Mouse (Mus musculus): ENCODE measurements around the gene Plxdc2. TPM values are rescaled to one million over a fixed set of nuclear protein-coding genes. Genes with fewer than 3 reads are reported as not detected.
"Not testable (repeated sequence)": the region's sequence is repeated elsewhere in the genome, so short reads cannot be mapped to it uniquely, and the experiment has no call there.

The Plxdc2 gene
- polyA plus RNA-seq, 1 experiment from 2014 or later = 25.3 TPM

GRCm38 (mm10) chr2:16731033-16731432 is 374.9 kb downstream of the Plxdc2 start:
- Histone ChIP-seq H3K36me3 (ENCODE audit: control insufficient read depth, insufficient read depth, low read length) (no peaks in the 10 kb centered on the region), H3K4me3 (ENCODE audit: low read depth, low read length) (no peak overlapping the region), H3K9me3 (ENCODE audit: control insufficient read depth, low read length) (no peaks in the 10 kb centered on the region), H3K4me1 (ENCODE audit: control insufficient read depth, insufficient read depth, low read length) (no peaks in the 10 kb centered on the region), H3K27ac (ENCODE audit: low read depth, low read length) (no peak overlapping the region), H3K9ac (replicated peaks; ENCODE audit: low read depth, low read length) (no peak overlapping the region), H3K4me2 (ENCODE audit: low read depth, low read length) (no peak overlapping the region), H3K27me3 (ENCODE audit: control insufficient read depth, insufficient read depth, low read length) (no peaks in the 10 kb centered on the region)
- WGBS = 94% methylated on average over 5 of the region's 5 CpGs
- no peak for ATAC-seq (ENCODE audit: low read depth)

- no peaks in the 10 kb centered on the region for H3K27me3 ChIP-seq (ENCODE audit: control insufficient read depth, insufficient read depth, low read length)
- H3K27ac ChIP-seq (ENCODE audit: low read depth, low read length) = no peak overlapping the region
- no peak for ATAC-seq (ENCODE audit: low read depth)
- no peaks in the 10 kb centered on the region for H3K4me1 ChIP-seq (ENCODE audit: control insufficient read depth, insufficient read depth, low read length)
- H3K4me3 ChIP-seq (ENCODE audit: low read depth, low read length) = no peak overlapping the region
- no peaks in the 10 kb centered on the region for H3K9me3 ChIP-seq (ENCODE audit: control insufficient read depth, low read length)
- no peak overlapping the region for H3K9ac ChIP-seq (replicated peaks; ENCODE audit: low read depth, low read length)
- no peak overlapping the region for H3K4me2 ChIP-seq (ENCODE audit: low read depth, low read length)
- H3K36me3 ChIP-seq (ENCODE audit: control insufficient read depth, insufficient read depth, low read length) = no peaks in the 10 kb centered on the region
- 93% methylated on average over 2 of the region's 2 CpGs for WGBS
Measured at GRCm38 (mm10) chr2:16734381-16734780, 378.3 kb downstream of the Plxdc2 start.

- Histone ChIP-seq H3K27ac (ENCODE audit: low read depth, low read length) (no peak overlapping the region), H3K27me3 (ENCODE audit: control insufficient read depth, insufficient read depth, low read length) (no peaks in the 10 kb centered on the region), H3K4me1 (ENCODE audit: control insufficient read depth, insufficient read depth, low read length) (no peaks in the 10 kb centered on the region), H3K9me3 (ENCODE audit: control insufficient read depth, low read length) (no peaks in the 10 kb centered on the region), H3K4me2 (ENCODE audit: low read depth, low read length) (no peak overlapping the region), H3K4me3 (ENCODE audit: low read depth, low read length) (no peak overlapping the region), H3K9ac (replicated peaks; ENCODE audit: low read depth, low read length) (no peak overlapping the region), H3K36me3 (ENCODE audit: control insufficient read depth, insufficient read depth, low read length) (no peaks in the 10 kb centered on the region)
- WGBS = 19% methylated on average over 8 of the region's 8 CpGs
- no peak for ATAC-seq (ENCODE audit: low read depth)
Measured at GRCm38 (mm10) chr2:16738241-16738640, 382.1 kb downstream of the Plxdc2 start.

GRCm38 (mm10) chr2:16741813-16742212 is 385.7 kb downstream of the Plxdc2 start:
- H3K4me3 ChIP-seq (ENCODE audit: low read depth, low read length) = no peak overlapping the region
- no peak overlapping the region for H3K4me2 ChIP-seq (ENCODE audit: low read depth, low read length)
- no peaks in the 10 kb centered on the region for H3K27me3 ChIP-seq (ENCODE audit: control insufficient read depth, insufficient read depth, low read length)
- no peaks in the 10 kb centered on the region for H3K4me1 ChIP-seq (ENCODE audit: control insufficient read depth, insufficient read depth, low read length)
- no peaks in the 10 kb centered on the region for H3K36me3 ChIP-seq (ENCODE audit: control insufficient read depth, insufficient read depth, low read length)
- no peaks in the 10 kb centered on the region for H3K9me3 ChIP-seq (ENCODE audit: control insufficient read depth, low read length)
- ATAC-seq (ENCODE audit: low read depth) = no peak
- WGBS = 42% methylated on average over 3 of the region's 3 CpGs
- H3K27ac ChIP-seq (ENCODE audit: low read depth, low read length) = no peak overlapping the region
- no peak overlapping the region for H3K9ac ChIP-seq (replicated peaks; ENCODE audit: low read depth, low read length)

- Histone ChIP-seq H3K9me3 (ENCODE audit: control insufficient read depth, low read length) (no peaks in the 10 kb centered on the region), H3K27ac (ENCODE audit: low read depth, low read length) (no peak overlapping the region), H3K4me3 (ENCODE audit: low read depth, low read length) (no peak overlapping the region), H3K9ac (replicated peaks; ENCODE audit: low read depth, low read length) (no peak overlapping the region), H3K4me1 (ENCODE audit: control insufficient read depth, insufficient read depth, low read length) (no peaks in the 10 kb centered on the region), H3K4me2 (ENCODE audit: low read depth, low read length) (no peak overlapping the region), H3K27me3 (ENCODE audit: control insufficient read depth, insufficient read depth, low read length) (no peaks in the 10 kb centered on the region), H3K36me3 (ENCODE audit: control insufficient read depth, insufficient read depth, low read length) (no peaks in the 10 kb centered on the region)
- 61% methylated on average over 3 of the region's 3 CpGs for WGBS
- no peak for ATAC-seq (ENCODE audit: low read depth)
Measured at GRCm38 (mm10) chr2:16743568-16743967, 387.5 kb downstream of the Plxdc2 start.

GRCm38 (mm10) chr2:16749302-16749909 is 393.3 kb downstream of the Plxdc2 start:
- H3K4me2 ChIP-seq (ENCODE audit: low read depth, low read length) = no peak overlapping the region
- peak; percentile 85 for ATAC-seq (ENCODE audit: low read depth)
- H3K4me1 ChIP-seq (ENCODE audit: control insufficient read depth, insufficient read depth, low read length) = no peaks in the 10 kb centered on the region
- H3K9me3 ChIP-seq (ENCODE audit: control insufficient read depth, low read length) = no peaks in the 10 kb centered on the region
- no peaks in the 10 kb centered on the region for H3K36me3 ChIP-seq (ENCODE audit: control insufficient read depth, insufficient read depth, low read length)
- no peak overlapping the region for H3K4me3 ChIP-seq (ENCODE audit: low read depth, low read length)
- H3K27me3 ChIP-seq (ENCODE audit: control insufficient read depth, insufficient read depth, low read length) = no peaks in the 10 kb centered on the region
- H3K27ac ChIP-seq (ENCODE audit: low read depth, low read length) = no peak overlapping the region
- WGBS = 62% methylated on average over 4 of the region's 4 CpGs
- H3K9ac ChIP-seq (replicated peaks; ENCODE audit: low read depth, low read length) = no peak overlapping the region

GRCm38 (mm10) chr2:16757158-16757557 is 401.1 kb downstream of the Plxdc2 start:
- Histone ChIP-seq H3K9ac (replicated peaks; ENCODE audit: low read depth, low read length) (no peak overlapping the region), H3K4me2 (ENCODE audit: low read depth, low read length) (no peak overlapping the region), H3K27ac (ENCODE audit: low read depth, low read length) (no peak overlapping the region), H3K36me3 (ENCODE audit: control insufficient read depth, insufficient read depth, low read length) (no peaks in the 10 kb centered on the region), H3K9me3 (ENCODE audit: control insufficient read depth, low read length) (no peaks in the 10 kb centered on the region), H3K4me3 (ENCODE audit: low read depth, low read length) (no peak overlapping the region), H3K27me3 (ENCODE audit: control insufficient read depth, insufficient read depth, low read length) (no peaks in the 10 kb centered on the region), H3K4me1 (ENCODE audit: control insufficient read depth, insufficient read depth, low read length) (no peaks in the 10 kb centered on the region)
- WGBS = 87% methylated on average over 2 of the region's 2 CpGs
- ATAC-seq (ENCODE audit: low read depth) = no peak

GRCm38 (mm10) chr2:16759766-16760165 is 403.7 kb downstream of the Plxdc2 start:
- Histone ChIP-seq H3K4me1 (ENCODE audit: control insufficient read depth, insufficient read depth, low read length) (no peaks in the 10 kb centered on the region), H3K27me3 (ENCODE audit: control insufficient read depth, insufficient read depth, low read length) (no peaks in the 10 kb centered on the region), H3K9ac (replicated peaks; ENCODE audit: low read depth, low read length) (no peak overlapping the region), H3K9me3 (ENCODE audit: control insufficient read depth, low read length) (no peaks in the 10 kb centered on the region), H3K4me3 (ENCODE audit: low read depth, low read length) (no peak overlapping the region), H3K4me2 (ENCODE audit: low read depth, low read length) (no peak overlapping the region), H3K27ac (ENCODE audit: low read depth, low read length) (no peak overlapping the region), H3K36me3 (ENCODE audit: control insufficient read depth, insufficient read depth, low read length) (no peaks in the 10 kb centered on the region)
- no peak for ATAC-seq (ENCODE audit: low read depth)
- WGBS = 98% methylated on average over 2 of the region's 2 CpGs

- H3K27me3 ChIP-seq (ENCODE audit: control insufficient read depth, insufficient read depth, low read length); H3K4me3 ChIP-seq (ENCODE audit: low read depth, low read length); H3K4me2 ChIP-seq (ENCODE audit: low read depth, low read length); ATAC-seq (ENCODE audit: low read depth); H3K36me3 ChIP-seq (ENCODE audit: control insufficient read depth, insufficient read depth, low read length); H3K9me3 ChIP-seq (ENCODE audit: control insufficient read depth, low read length); H3K9ac ChIP-seq (replicated peaks; ENCODE audit: low read depth, low read length); H3K27ac ChIP-seq (ENCODE audit: low read depth, low read length): not testable (repeated sequence)
- WGBS = 93% methylated on average over 5 of the region's 7 CpGs
- H3K4me1 ChIP-seq (ENCODE audit: control insufficient read depth, insufficient read depth, low read length) = peaks cover 11% of the 10 kb centered on the region; the same call in 1 of the 2 replicates
Measured at GRCm38 (mm10) chr2:16769149-16769548, 413.0 kb downstream of the Plxdc2 start.
